7 mouse cellular contexts compared by ENCODE assay signal in the genomic region with DNA sequence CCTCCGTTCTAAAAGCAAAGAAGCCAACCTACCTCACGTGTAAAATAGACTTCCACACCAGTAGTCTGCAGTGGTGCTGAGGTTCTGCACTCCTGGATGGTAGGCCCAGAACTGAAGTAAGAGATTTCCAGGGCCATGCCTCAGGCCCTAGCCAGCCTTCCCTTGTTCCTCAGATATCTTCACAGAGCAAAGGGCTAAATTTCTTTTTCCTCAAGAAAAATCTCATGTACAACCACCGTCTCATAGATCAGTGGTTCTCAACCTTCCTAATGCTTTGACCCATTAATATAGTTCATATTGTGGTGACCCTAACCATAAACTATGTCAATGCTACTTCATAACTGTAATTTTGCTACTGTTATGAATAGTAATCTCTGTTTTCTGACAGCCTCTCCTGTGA.
DNase-seq lines count a peak whose midpoint lies in the region; ATAC-seq and TF ChIP-seq lines count a peak whose summit lies in the region.

No protein-coding gene starts in this region.

- H3K4me2 ChIP-seq in neural tube, embryonic 11.5 days (ENCODE audit: low read depth): peak overlapping the region; percentile 96
- H3K4me2 ChIP-seq in forebrain, embryonic 15.5 days (replicated peaks): peak overlapping the region; percentile 76
- peak overlapping the region; percentile 80 for H3K4me2 ChIP-seq in liver, embryonic 11.5 days
- peak overlapping the region; percentile 100 for H3K4me2 ChIP-seq in stomach, postnatal 0 days (replicated peaks; ENCODE audit: low read depth)

- 0 out of 2 replicates have a peak overlapping the region, but pooled peaks have one; percentile 98 for H3K4me3 ChIP-seq in neural tube, embryonic 11.5 days (ENCODE audit: low read depth, low read length)
- peak overlapping the region; percentile 98 for H3K4me3 ChIP-seq in forebrain, embryonic 15.5 days
- H3K4me3 ChIP-seq in liver, embryonic 11.5 days (ENCODE audit: low read depth, low read length): peak overlapping the region; percentile 100
- H3K4me3 ChIP-seq in stomach, postnatal 0 days (ENCODE audit: low read depth, low read length): peak overlapping the region; percentile 92; the same call in 1 of the 2 replicates

- TF ChIP-seq CTCF in stomach, postnatal 0 days (IDR thresholded peaks at IDR 0.05; ENCODE audit: low read depth): no peak

- peaks cover 43% of the 10 kb centered on the region for H3K4me1 ChIP-seq in neural tube, embryonic 11.5 days (ENCODE audit: control insufficient read depth, insufficient read depth, low read length)
- H3K4me1 ChIP-seq in forebrain, embryonic 15.5 days: peaks cover 62% of the 10 kb centered on the region
- peaks cover 18% of the 10 kb centered on the region for H3K4me1 ChIP-seq in liver, embryonic 11.5 days (replicated peaks; ENCODE audit: control insufficient read depth, insufficient read depth, low read length)
- H3K4me1 ChIP-seq in stomach, postnatal 0 days (replicated peaks; ENCODE audit: control insufficient read depth, insufficient read depth): peaks cover 3% of the 10 kb centered on the region; the same call in 1 of the 2 replicates

- no peak for ATAC-seq in neural tube, embryonic 11.5 days (ENCODE audit: insufficient read depth, low FRiP score, low TSS enrichment)
- no peak for ATAC-seq in forebrain, embryonic 15.5 days (replicated peaks)
- ATAC-seq in liver, embryonic 11.5 days (replicated peaks; ENCODE audit: low FRiP score): no peak
- ATAC-seq in stomach, postnatal 0 days (ENCODE audit: low FRiP score, low TSS enrichment): no peak

- H3K27me3 ChIP-seq in neural tube, embryonic 11.5 days (ENCODE audit: control insufficient read depth, insufficient read depth, low read length): no peaks in the 10 kb centered on the region
- H3K27me3 ChIP-seq in forebrain, embryonic 15.5 days: no peaks in the 10 kb centered on the region
- H3K27me3 ChIP-seq in liver, embryonic 11.5 days (replicated peaks; ENCODE audit: control insufficient read depth, insufficient read depth, low read length): peaks cover 4% of the 10 kb centered on the region; the same call in 1 of the 2 replicates
- H3K27me3 ChIP-seq in stomach, postnatal 0 days (ENCODE audit: control insufficient read depth, insufficient read depth, low read length): no peaks in the 10 kb centered on the region

- no peaks in the 10 kb centered on the region for H3K36me3 ChIP-seq in neural tube, embryonic 11.5 days (ENCODE audit: control insufficient read depth, insufficient read depth, low read length)
- H3K36me3 ChIP-seq in forebrain, embryonic 15.5 days: no peaks in the 10 kb centered on the region
- no peaks in the 10 kb centered on the region for H3K36me3 ChIP-seq in liver, embryonic 11.5 days (ENCODE audit: control insufficient read depth, insufficient read depth, low read length)
- no peaks in the 10 kb centered on the region for H3K36me3 ChIP-seq in stomach, postnatal 0 days (ENCODE audit: control insufficient read depth, insufficient read depth, low read length)

- H3K9ac ChIP-seq in neural tube, embryonic 11.5 days (ENCODE audit: low read length): no peak overlapping the region
- 0 out of 2 replicates have a peak overlapping the region, but pooled peaks have one; percentile 29 for H3K9ac ChIP-seq in forebrain, embryonic 15.5 days (replicated peaks)
- peak overlapping the region; percentile 95 for H3K9ac ChIP-seq in liver, embryonic 11.5 days (ENCODE audit: low read depth, low read length)
- H3K9ac ChIP-seq in stomach, postnatal 0 days (ENCODE audit: low read length): peak overlapping the region; percentile 87; the same call in 1 of the 2 replicates

- no peaks in the 10 kb centered on the region for H3K9me3 ChIP-seq in neural tube, embryonic 11.5 days (ENCODE audit: control insufficient read depth, low read length)
- no peaks in the 10 kb centered on the region for H3K9me3 ChIP-seq in forebrain, embryonic 15.5 days
- no peaks in the 10 kb centered on the region for H3K9me3 ChIP-seq in liver, embryonic 11.5 days (ENCODE audit: control insufficient read depth, low read length)
- H3K9me3 ChIP-seq in stomach, postnatal 0 days (ENCODE audit: control insufficient read depth, low read length): no peaks in the 10 kb centered on the region

- H3K27ac ChIP-seq in neural tube, embryonic 11.5 days (ENCODE audit: low read depth, low read length): no peak overlapping the region
- H3K27ac ChIP-seq in forebrain, embryonic 15.5 days (replicated peaks): peak overlapping the region; percentile 53
- no peak overlapping the region for H3K27ac ChIP-seq in liver, embryonic 11.5 days (ENCODE audit: low read depth, low read length)
- peak overlapping the region; percentile 97; the same call in 1 of the 2 replicates for H3K27ac ChIP-seq in stomach, postnatal 0 days (replicated peaks)

- 34% methylated on average over 3 of the region's 3 CpGs for WGBS in neural tube, embryonic 11.5 days
- WGBS in forebrain, embryonic 15.5 days: 41% methylated on average over 3 of the region's 3 CpGs
- 35% methylated on average over 3 of the region's 3 CpGs for WGBS in liver, embryonic 11.5 days
- WGBS in stomach, postnatal 0 days: 37% methylated on average over 3 of the region's 3 CpGs

- no peak for TF ChIP-seq EP300 in stomach, postnatal 0 days (optimal IDR thresholded peaks at IDR 0.05)

- no peak for DNase-seq in neural tube, embryonic 11.5 days (ENCODE audit: low spot score)
- no peak for DNase-seq in neural tube, embryonic 10.5 days (ENCODE audit: extremely low spot score, low spot score)
- no peak for DNase-seq in liver, embryonic 11.5 days (ENCODE audit: low spot score)
- no peak for DNase-seq in stomach, postnatal 0 days (ENCODE audit: low spot score)
- DNase-seq in layer of hippocampus, adult 8-10 months (ENCODE audit: low spot score in 2 of 2): no peak
- DNase-seq in Muller cell, postnatal 12 days (ENCODE audit: inconsistent ontology term): no peak

Comparison
In these comparisons a context has a peak if more than half of its experiments do, and no peak if none do; other contexts are left out.
1. H3K27ac ChIP-seq: peak in forebrain, embryonic 15.5 days (single experiment) and stomach, postnatal 0 days (single experiment); none in neural tube, embryonic 11.5 days (single experiment) and liver, embryonic 11.5 days (single experiment).
2. Peak in every context shown above with its lines, with median percentiles within 50 percentile points of each other: H3K4me2 ChIP-seq and H3K4me3 ChIP-seq.